Mouse (Mus musculus): ENCODE measurements around the gene Fam124a. TPM values are rescaled to one million over a fixed set of nuclear protein-coding genes. Genes with fewer than 3 reads are reported as not detected.

The Fam124a gene
- polyA plus RNA-seq, 1 experiment from 2014 or later = 3.7 TPM

DNA sequence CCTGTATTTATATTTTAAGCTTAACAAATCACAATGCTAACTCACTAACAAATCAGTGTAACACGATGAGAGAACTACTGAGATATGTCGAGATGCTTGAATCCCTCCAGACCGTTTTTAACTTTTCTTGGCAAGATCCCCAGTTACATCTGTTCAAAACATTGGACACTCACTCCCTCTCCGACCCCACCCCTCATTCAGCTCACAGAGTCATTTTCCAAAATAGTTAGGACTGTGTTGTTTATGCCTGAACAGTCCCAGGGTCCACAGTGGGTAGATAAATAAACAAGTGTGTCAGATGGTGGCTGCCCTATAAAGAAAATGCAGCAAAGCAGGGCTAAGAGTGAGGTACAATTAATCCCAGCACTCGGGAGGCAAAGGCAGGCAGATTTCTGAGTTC is 18.5 kb upstream of the Fam124a start:
- no peaks in the 10 kb centered on the region for H3K4me1 ChIP-seq (replicated peaks; ENCODE audit: control insufficient read depth, insufficient read depth)
- H3K9ac ChIP-seq (ENCODE audit: low read length) = no peak overlapping the region
- no peak overlapping the region for H3K27ac ChIP-seq (replicated peaks)
- H3K36me3 ChIP-seq (ENCODE audit: control insufficient read depth, insufficient read depth, low read length) = no peaks in the 10 kb centered on the region
- DNase-seq (ENCODE audit: low spot score) (no peak), ATAC-seq (ENCODE audit: low FRiP score, low TSS enrichment) (no peak)
- no peaks in the 10 kb centered on the region for H3K27me3 ChIP-seq (ENCODE audit: control insufficient read depth, insufficient read depth, low read length)
- no peak for TF ChIP-seq EP300 (optimal IDR thresholded peaks at IDR 0.05)
- no peak for TF ChIP-seq CTCF (IDR thresholded peaks at IDR 0.05; ENCODE audit: low read depth)
- 35% methylated on average over 5 of the region's 5 CpGs for WGBS
- no peak overlapping the region for H3K4me2 ChIP-seq (replicated peaks; ENCODE audit: low read depth)
- H3K9me3 ChIP-seq (ENCODE audit: control insufficient read depth, low read length) = no peaks in the 10 kb centered on the region
- no peak overlapping the region for H3K4me3 ChIP-seq (ENCODE audit: low read depth, low read length)

DNA sequence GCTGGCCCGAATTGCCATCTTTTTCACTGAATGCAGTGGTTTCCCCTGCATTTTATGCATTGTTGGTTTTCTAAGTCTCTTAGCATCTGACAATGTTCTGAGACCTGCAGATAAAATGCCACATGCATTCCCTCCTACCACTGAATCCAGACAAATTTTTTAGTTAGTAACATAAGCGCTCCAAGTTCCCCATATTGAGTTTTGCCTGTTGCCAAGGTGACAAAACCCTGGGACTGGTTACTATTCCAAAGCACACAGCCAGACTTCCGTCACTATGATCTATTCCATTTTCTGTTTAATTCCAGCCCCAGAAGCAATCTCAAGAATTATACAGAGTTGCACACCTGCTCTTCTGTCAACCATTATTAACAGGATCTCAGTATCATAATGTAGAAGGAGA is 15.7 kb upstream of the Fam124a start:
- Histone ChIP-seq H3K27ac (replicated peaks) (no peak overlapping the region), H3K36me3 (ENCODE audit: control insufficient read depth, insufficient read depth, low read length) (no peaks in the 10 kb centered on the region), H3K4me3 (ENCODE audit: low read depth, low read length) (no peak overlapping the region), H3K4me1 (replicated peaks; ENCODE audit: control insufficient read depth, insufficient read depth) (no peaks in the 10 kb centered on the region), H3K27me3 (ENCODE audit: control insufficient read depth, insufficient read depth, low read length) (no peaks in the 10 kb centered on the region), H3K9ac (ENCODE audit: low read length) (no peak overlapping the region), H3K9me3 (ENCODE audit: control insufficient read depth, low read length) (no peaks in the 10 kb centered on the region), H3K4me2 (replicated peaks; ENCODE audit: low read depth) (no peak overlapping the region)
- WGBS = 58% methylated on average over 3 of the region's 3 CpGs
- ATAC-seq (ENCODE audit: low FRiP score, low TSS enrichment) (no peak), DNase-seq (ENCODE audit: low spot score) (no peak)
- no peak for TF ChIP-seq EP300 (optimal IDR thresholded peaks at IDR 0.05)
- no peak for TF ChIP-seq CTCF (IDR thresholded peaks at IDR 0.05; ENCODE audit: low read depth)

DNA sequence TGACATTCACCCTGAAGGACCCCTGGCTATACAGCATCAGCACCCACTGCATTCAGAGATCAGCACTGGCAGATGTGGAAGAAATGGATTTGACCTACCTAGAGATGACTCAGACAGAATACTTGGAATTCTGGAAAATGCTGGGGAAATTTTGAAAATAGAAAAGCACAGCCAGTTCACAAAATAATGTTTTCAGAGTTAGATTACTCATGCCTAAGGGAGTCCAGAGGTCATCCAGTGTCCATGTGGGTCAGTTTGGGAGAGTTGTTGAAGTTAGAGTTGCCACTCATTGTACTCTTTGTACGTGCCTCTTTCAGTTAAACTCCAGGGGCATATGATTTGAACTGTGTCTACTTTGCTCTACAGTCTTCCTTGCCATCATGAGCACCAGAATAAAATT is 13.8 kb upstream of the Fam124a start:
- WGBS = 79% methylated on average over 1 of the region's 1 CpGs
- DNase-seq (ENCODE audit: low spot score) (no peak), ATAC-seq (ENCODE audit: low FRiP score, low TSS enrichment) (no peak)
- no peaks in the 10 kb centered on the region for H3K4me1 ChIP-seq (replicated peaks; ENCODE audit: control insufficient read depth, insufficient read depth)
- H3K4me2 ChIP-seq (replicated peaks; ENCODE audit: low read depth) = no peak overlapping the region
- H3K4me3 ChIP-seq (ENCODE audit: low read depth, low read length) = no peak overlapping the region
- no peak overlapping the region for H3K9ac ChIP-seq (ENCODE audit: low read length)
- no peaks in the 10 kb centered on the region for H3K36me3 ChIP-seq (ENCODE audit: control insufficient read depth, insufficient read depth, low read length)
- no peaks in the 10 kb centered on the region for H3K9me3 ChIP-seq (ENCODE audit: control insufficient read depth, low read length)
- H3K27me3 ChIP-seq (ENCODE audit: control insufficient read depth, insufficient read depth, low read length) = no peaks in the 10 kb centered on the region
- TF ChIP-seq EP300 (optimal IDR thresholded peaks at IDR 0.05) = no peak
- no peak overlapping the region for H3K27ac ChIP-seq (replicated peaks)

DNA sequence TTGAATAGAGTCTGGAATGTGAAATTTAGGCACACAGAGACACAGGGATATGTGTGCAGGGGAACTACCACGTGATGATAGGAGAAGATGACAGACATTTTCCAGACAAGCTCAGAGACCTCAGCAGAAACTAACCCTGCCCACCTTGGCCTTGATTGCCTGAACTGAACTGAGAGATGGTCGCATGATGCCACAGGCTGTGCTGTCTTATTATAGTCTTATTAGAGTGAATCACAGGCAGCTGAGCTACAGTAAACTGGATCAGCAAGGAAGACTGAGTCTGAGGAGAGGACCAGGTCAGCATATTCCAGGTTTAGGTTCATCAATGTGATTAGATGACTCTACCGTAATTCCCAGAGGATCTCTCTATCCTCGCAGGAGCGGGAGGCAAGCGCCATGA is 9.2 kb upstream of the Fam124a start:
- DNase-seq (ENCODE audit: low spot score) (no peak), ATAC-seq (ENCODE audit: low FRiP score, low TSS enrichment) (no peak)
- Histone ChIP-seq H3K27me3 (ENCODE audit: control insufficient read depth, insufficient read depth, low read length) (no peaks in the 10 kb centered on the region), H3K4me3 (ENCODE audit: low read depth, low read length) (no peak overlapping the region), H3K4me1 (replicated peaks; ENCODE audit: control insufficient read depth, insufficient read depth) (no peaks in the 10 kb centered on the region), H3K36me3 (ENCODE audit: control insufficient read depth, insufficient read depth, low read length) (no peaks in the 10 kb centered on the region), H3K9me3 (ENCODE audit: control insufficient read depth, low read length) (no peaks in the 10 kb centered on the region), H3K27ac (replicated peaks) (no peak overlapping the region), H3K9ac (ENCODE audit: low read length) (no peak overlapping the region), H3K4me2 (replicated peaks; ENCODE audit: low read depth) (no peak overlapping the region)
- TF ChIP-seq EP300 (optimal IDR thresholded peaks at IDR 0.05) = no peak
- TF ChIP-seq CTCF (IDR thresholded peaks at IDR 0.05; ENCODE audit: low read depth) = no peak
- WGBS = 78% methylated on average over 6 of the region's 6 CpGs

DNA sequence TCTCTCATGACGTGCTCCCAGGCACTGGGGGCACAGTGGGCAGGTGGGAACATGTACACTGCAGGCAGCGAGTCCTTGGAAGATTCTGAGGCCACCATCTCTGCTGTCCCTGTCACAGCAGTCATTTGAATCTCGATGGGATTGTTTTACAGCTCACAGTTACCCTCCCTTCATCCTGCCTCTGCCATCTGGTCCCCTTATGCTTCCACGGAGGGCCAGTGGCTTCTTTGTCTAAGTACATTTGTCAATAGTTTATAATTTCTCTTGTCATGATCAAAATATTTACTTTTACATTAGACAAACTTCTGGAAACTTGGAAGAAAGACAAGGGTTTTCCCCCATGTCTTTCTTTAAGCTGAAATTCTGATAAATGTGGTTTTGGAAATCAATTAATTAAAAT is 8.8 kb upstream of the Fam124a start:
- no peak overlapping the region for H3K9ac ChIP-seq (ENCODE audit: low read length)
- TF ChIP-seq CTCF (IDR thresholded peaks at IDR 0.05; ENCODE audit: low read depth) (no peak), EP300 (optimal IDR thresholded peaks at IDR 0.05) (no peak)
- H3K27me3 ChIP-seq (ENCODE audit: control insufficient read depth, insufficient read depth, low read length) = no peaks in the 10 kb centered on the region
- ATAC-seq (ENCODE audit: low FRiP score, low TSS enrichment) = no peak
- H3K27ac ChIP-seq (replicated peaks) = no peak overlapping the region
- H3K4me1 ChIP-seq (replicated peaks; ENCODE audit: control insufficient read depth, insufficient read depth) = no peaks in the 10 kb centered on the region
- H3K9me3 ChIP-seq (ENCODE audit: control insufficient read depth, low read length) = no peaks in the 10 kb centered on the region
- H3K4me2 ChIP-seq (replicated peaks; ENCODE audit: low read depth) = no peak overlapping the region
- no peak overlapping the region for H3K4me3 ChIP-seq (ENCODE audit: low read depth, low read length)
- no peaks in the 10 kb centered on the region for H3K36me3 ChIP-seq (ENCODE audit: control insufficient read depth, insufficient read depth, low read length)
- 28% methylated on average over 4 of the region's 4 CpGs for WGBS
- no peak for DNase-seq (ENCODE audit: low spot score)

DNA sequence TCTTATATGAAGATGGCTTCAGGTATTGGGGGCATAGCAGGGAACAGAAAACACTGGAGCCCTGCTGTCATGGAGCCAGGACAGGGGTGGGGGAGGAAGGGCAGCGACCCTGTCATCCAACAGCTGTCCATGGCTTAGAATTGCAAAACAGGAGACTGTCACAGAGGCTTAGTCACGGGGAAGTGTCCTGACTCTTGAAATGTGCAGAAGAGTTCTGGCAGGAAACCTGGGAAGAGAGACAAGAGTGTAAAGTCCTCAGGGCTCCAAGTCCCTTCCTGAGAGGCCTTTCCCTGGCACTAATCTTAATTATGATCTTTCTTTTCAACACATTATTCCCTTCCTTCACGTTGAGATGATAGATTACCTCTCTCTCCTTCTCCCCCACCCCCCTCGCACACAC is 5.4 kb upstream of the Fam124a start:
- no peak for DNase-seq (ENCODE audit: low spot score)
- no peaks in the 10 kb centered on the region for H3K36me3 ChIP-seq (ENCODE audit: control insufficient read depth, insufficient read depth, low read length)
- H3K9me3 ChIP-seq (ENCODE audit: control insufficient read depth, low read length) = no peaks in the 10 kb centered on the region
- 35% methylated on average over 4 of the region's 4 CpGs for WGBS
- no peaks in the 10 kb centered on the region for H3K4me1 ChIP-seq (replicated peaks; ENCODE audit: control insufficient read depth, insufficient read depth)
- TF ChIP-seq EP300 (optimal IDR thresholded peaks at IDR 0.05) (no peak), CTCF (IDR thresholded peaks at IDR 0.05; ENCODE audit: low read depth) (no peak)
- H3K4me2 ChIP-seq (replicated peaks; ENCODE audit: low read depth) = no peak overlapping the region
- no peak for ATAC-seq (ENCODE audit: low FRiP score, low TSS enrichment)
- no peak overlapping the region for H3K4me3 ChIP-seq (ENCODE audit: low read depth, low read length)
- no peak overlapping the region for H3K27ac ChIP-seq (replicated peaks)
- H3K27me3 ChIP-seq (ENCODE audit: control insufficient read depth, insufficient read depth, low read length) = no peaks in the 10 kb centered on the region
- no peak overlapping the region for H3K9ac ChIP-seq (ENCODE audit: low read length)
